Mouse (Mus musculus) embryonic fibroblast, embryonic 13.5 days (primary cell): ENCODE results near the gene Pgm3. TPM values are rescaled to one million over a fixed set of nuclear protein-coding genes. Genes with fewer than 3 reads are reported as not detected.
A peak's percentile ranks its signal among the peaks of the same experiment; 100 is the strongest.

ENCODE experiments used
- H3K27ac ChIP-seq: 2 replicates; pipeline ENCODE4 v1.5.1; 2012; ENCODE audit warnings: low read length, control low read depth, inconsistent platforms; ENCODE audit not compliant: insufficient read depth
- H3K4me1 ChIP-seq: 2 replicates; pipeline ENCODE4 v1.6.1; 2011; ENCODE audit warnings: low read length; ENCODE audit not compliant: control insufficient read depth, insufficient read depth
- H3K4me3 ChIP-seq: 2 replicates; pipeline ENCODE4 v1.5.1; 2011; ENCODE audit warnings: mild to moderate bottlenecking, control low read depth, low read length; ENCODE audit not compliant: insufficient read depth
- CTCF ChIP-seq: IDR thresholded peaks from 2 replicates; pipeline ENCODE4 v1.5.1; 2011; ENCODE audit warnings: mild to moderate bottlenecking, control low read depth, low read length, moderate library complexity, borderline replicate concordance; ENCODE audit not compliant: insufficient read depth
- POLR2A ChIP-seq: IDR thresholded peaks from 2 replicates; pipeline ENCODE4 v1.6.1; 2011; ENCODE audit warnings: low read depth, mild to moderate bottlenecking, control low read depth, low read length, moderate library complexity
- polyA plus RNA-seq: library from polyadenylated mRNA; stranded (reverse); fragments of >200 nt; gene quantifications from 2 replicates; pipeline ENCODE4 v1.2.4, GENCODE M21; 2011; ENCODE audit warnings: low read depth; ENCODE audit not compliant: missing spikeins, insufficient read length

The Pgm3 gene
- polyA plus RNA-seq, 1 experiment, result 27.6 TPM

DNA sequence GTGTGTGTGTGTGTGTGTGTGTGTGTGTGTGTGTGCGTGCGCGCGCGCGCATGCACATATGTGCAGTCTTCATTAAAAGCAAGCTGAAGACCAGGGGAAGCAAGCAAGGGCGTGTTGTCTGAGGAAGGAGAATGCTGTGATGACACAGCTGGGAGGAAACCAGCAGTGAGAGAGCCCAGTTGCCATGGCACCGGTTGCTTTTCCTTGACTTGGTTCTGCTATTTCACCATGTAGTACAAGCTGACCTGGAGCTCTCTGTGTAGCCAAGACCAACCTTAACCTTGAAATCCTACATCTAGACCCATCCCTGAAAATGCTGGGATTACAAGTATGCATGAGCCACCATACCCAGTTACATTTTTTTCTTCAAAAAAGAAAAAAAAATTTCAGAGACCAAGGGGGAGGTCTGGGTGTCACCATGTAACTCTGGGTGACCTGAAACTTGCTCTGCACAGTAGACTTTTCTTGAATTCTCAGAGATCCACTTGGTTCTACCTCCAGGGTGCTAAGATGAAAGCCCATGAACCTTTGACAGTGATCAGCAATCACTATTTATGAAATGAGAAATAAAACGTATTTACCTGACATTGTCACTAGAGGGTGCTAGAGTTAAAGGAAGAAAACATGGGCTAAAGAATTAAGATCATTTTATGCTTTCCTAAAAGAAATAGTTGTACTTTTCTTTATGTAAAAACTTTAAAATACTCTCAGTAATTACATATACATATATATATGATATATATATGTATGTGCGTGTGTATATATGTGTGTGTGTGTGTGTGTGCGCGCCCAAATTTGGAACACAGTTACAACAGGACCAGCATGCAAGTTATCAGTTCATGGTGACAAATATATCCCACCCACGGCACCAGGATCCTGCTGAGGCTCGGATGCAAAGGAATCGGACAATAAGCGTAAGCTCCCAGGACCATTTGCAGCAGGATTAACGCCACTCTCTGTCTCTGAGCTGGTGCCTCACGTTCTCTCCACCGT lies 21.3 kb upstream of the Pgm3 start:
- Histone ChIP-seq H3K27ac (no peak overlapping the region), H3K4me3 (no peak overlapping the region), H3K4me1 (no peaks in the 10 kb centered on the region)
- TF ChIP-seq CTCF (no peak), POLR2A (no peak)

DNA sequence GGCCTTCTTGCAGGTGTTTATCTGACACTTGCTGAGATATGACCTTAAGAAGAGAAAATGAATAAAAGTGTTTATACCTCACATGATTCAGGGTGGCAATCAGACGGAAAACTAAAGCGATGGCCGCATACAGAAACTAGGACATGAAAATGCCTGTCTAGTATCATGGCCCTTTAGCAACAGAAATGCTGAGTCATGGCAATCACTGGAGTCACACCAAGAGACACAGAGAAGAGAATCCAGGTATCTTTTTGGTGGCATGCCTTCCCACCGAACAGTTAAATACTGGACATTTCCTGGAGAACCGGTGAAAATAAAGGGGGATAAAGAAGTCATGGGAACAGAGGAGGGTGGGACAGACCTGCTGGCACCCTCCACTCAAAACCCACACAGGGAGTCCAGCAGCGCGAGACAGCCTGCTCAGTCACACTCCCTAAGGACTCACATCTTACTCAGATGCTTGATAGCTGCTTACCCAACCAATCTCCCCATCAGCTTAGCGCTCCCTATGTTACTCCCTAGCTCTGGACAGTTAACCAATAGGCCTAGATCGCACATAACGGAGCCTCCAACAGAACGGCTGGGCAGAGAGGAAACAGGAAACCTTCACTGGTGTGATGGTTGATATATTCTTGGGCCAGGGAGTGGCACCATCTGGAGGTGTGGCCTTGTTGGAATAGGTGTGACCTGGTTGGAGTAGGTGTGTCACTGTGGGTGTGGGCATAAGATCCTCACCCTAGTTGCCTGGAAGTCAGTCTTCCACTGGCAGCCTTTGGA lies 15.6 kb upstream of the Pgm3 start:
- H3K4me1 ChIP-seq, result no peaks in the 10 kb centered on the region
- TF ChIP-seq CTCF (no peak), POLR2A (no peak)
- H3K4me3 ChIP-seq, result no peak overlapping the region
- H3K27ac ChIP-seq, result no peak overlapping the region

DNA sequence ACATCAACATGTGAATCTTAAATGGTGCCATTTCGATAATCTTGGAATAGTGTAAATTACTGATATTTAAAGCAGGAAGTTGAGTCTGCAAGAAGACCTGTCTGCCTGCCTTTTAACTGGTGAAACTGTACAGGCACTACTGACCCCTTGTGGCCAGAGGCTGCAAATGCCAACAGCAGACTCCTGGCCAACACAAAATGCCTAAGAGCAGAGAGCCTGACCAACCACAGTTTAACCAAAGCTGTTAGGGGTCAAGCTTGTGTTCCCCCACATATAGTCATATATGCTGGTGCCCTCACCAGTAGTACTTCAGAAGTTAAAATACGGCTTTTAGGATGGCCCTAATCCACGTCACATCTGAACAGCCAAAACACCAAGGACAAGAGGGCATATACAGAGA lies 12.1 kb upstream of the Pgm3 start:
- Histone ChIP-seq H3K4me3 (no peak overlapping the region), H3K27ac (no peak overlapping the region), H3K4me1 (no peaks in the 10 kb centered on the region)
- TF ChIP-seq POLR2A (no peak), CTCF (peak; percentile 81)

DNA sequence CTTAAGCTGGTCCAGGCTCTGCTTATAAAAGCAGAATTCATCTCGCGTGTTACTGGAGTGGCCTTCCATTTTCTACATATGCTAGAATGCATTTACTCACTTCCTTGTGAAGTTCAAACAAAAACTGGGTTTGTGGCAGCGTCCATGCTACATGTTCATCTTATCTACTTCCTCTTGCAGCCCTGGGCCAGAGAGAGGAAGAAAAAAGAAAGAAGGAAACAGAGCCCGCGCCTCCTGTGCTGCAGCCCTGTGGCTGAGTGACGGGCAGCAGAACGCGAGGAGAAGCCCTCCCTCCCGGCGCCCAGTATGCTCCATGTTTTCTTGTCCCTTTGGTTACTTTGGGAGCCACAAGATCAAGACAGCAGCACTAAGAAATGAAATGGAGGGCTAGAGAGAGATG lies 8.0 kb upstream of the Pgm3 start:
- Histone ChIP-seq H3K27ac (no peak overlapping the region), H3K4me3 (no peak overlapping the region), H3K4me1 (no peaks in the 10 kb centered on the region)
- no peak for TF ChIP-seq CTCF

DNA sequence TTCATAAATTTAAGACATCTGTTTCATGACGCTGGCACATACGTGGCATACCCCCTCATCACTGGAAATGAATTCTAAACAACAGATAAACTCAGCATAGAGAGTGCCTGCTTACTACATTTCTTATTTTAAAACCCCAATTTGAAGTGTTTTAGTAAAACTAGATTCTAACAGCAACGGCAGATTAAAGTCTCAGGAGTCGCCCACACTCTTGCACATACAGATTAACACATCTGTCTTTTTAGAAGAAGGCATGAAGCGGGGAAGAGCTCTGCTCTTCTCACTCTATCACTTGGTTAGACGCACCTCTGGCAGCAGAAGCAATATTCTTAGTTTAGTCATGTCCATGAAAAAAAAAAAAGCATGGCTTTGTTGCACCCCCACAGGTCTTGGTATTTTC lies 3.5 kb upstream of the Pgm3 start:
- TF ChIP-seq CTCF (no peak), POLR2A (no peak)
- no peak overlapping the region for H3K27ac ChIP-seq
- H3K4me1 ChIP-seq, result no peaks in the 10 kb centered on the region; the same call in 1 of the 2 replicates
- no peak overlapping the region for H3K4me3 ChIP-seq

DNA sequence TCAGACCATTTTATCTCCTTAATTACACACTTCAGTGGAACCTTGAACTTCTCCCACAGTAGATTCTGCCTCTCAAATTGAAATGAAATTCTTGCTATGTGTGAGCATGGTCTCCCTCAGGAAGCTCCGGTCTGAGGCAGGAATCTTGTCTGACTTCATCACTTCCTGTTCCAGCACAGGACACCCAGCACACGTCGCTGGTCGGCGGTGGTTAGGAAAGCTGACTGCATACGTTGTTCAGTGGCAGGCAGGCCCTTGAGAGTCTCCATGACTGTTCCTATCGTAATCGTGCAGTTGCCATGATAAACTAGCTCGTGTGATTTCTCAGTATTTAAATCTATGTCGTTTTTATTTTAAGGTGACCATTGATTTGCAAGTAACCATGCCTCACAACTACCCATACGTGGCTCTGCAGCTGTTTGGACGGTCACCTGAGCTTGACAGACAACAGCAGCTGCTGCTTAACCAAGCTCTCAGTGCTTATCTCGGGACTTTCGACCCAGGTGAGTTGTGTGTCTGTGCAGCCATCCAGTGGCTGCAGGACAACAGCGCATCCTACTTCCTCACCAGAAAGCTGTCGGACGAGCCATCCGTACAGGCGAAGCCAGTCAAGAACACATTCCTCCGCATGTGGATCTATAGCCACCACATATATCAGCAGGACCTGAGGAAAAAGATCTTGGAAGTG lies 2.1 kb upstream of the Pgm3 start:
- no peaks in the 10 kb centered on the region; the same call in 1 of the 2 replicates for H3K4me1 ChIP-seq
- TF ChIP-seq POLR2A (no peak), CTCF (no peak)
- H3K4me3 ChIP-seq, result no peak overlapping the region
- H3K27ac ChIP-seq, result no peak overlapping the region

DNA sequence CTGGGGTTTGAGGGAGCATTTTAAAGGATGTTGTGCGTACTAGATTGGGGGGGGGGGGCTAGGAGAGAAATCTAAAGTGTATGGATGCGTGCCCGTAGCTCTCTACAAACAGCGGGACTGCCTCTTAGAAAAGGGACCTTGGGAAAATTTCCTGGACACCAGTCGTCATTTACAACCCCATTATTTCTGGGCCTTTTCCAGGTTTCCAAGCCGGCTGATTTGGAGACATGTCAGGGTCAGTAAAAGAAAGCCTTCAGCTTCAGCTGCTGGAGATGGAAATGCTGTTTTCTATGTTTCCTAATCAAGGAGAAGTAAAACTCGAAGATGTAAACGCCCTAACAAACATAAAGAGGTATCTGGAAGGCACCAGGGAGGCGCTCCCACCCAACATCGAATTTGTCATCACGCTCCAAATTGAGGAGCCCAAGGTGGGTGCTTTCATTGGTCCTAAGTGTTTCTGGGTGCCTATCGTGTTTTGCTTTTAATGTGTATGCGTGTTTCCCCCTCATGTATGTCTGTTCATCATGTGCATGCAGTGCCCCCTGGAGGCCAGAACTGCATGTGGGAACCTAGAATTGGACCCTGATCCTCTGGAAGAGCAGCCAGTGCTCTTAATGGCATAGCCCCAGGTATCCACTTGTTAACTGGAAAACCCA lies 1.1 kb upstream of the Pgm3 start:
- TF ChIP-seq POLR2A (no peak), CTCF (peak; percentile 65; the same call in 1 of the 2 replicates)
- H3K4me1 ChIP-seq, result no peaks in the 10 kb centered on the region; the same call in 1 of the 2 replicates
- no peak overlapping the region for H3K4me3 ChIP-seq
- H3K27ac ChIP-seq, result no peak overlapping the region

DNA sequence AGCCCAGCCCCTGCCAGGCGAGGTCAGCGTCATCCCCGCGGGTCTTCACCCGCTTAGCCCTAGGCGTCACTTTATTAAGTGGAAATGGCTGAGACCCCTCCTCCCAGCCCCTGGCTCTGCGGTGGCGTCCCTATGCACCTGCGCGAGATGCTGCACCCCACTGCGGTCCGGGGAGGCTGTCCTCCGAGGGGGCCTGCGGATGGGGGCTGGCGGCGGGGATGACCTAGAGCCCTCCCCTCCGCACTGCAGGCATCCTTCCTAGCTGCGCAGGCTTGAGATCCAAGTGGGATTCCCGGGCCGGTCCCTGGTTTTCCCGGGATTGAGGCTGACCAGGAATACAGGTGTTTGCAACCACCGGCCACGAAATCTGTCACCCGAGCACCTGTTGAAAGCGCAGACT lies 554 bp upstream of the Pgm3 start:
- Histone ChIP-seq H3K4me1 (no peaks in the 10 kb centered on the region; the same call in 1 of the 2 replicates), H3K27ac (no peak overlapping the region), H3K4me3 (peak overlapping the region; percentile 46)
- no peak for TF ChIP-seq CTCF
- TF ChIP-seq POLR2A, result no peak

DNA sequence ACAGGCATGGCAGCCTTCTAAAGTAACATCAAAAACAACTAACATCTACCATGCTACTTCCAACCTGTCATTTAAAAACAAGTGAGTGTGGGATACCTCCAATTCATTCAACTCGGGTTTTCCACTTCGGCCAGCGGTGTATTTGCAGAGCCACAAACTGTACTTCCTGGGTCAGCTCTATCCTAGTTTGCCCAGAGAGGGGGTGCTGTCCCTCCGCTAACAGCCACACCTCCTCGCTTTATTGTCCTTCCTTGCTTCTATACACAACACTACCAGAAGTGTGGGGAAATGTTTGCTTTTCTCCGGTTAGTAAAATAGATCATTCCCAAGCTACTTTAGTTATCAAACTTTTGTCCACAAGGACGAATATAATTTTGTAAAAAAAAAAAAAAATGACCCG lies 696 bp downstream of the Pgm3 start:
- Histone ChIP-seq H3K4me1 (no peaks in the 10 kb centered on the region; the same call in 1 of the 2 replicates), H3K27ac (no peak overlapping the region), H3K4me3 (peak overlapping the region; percentile 84)
- TF ChIP-seq POLR2A (no peak), CTCF (no peak)
